ENCODE assay signal across 8 mouse cellular contexts in genomic region chr3:79590863-79591792, GRCm38 (mm10). TPM values are rescaled to one million over a fixed set of nuclear protein-coding genes. Genes with fewer than 3 reads are reported as not detected.
DNase-seq lines count a peak whose midpoint lies in the region; ATAC-seq and TF ChIP-seq lines count a peak whose summit lies in the region.

Gene Ppid, plus strand, starts transcription at chr3:79591342.

- H3K4me3 ChIP-seq in E14TG2a.4 (replicated peaks; ENCODE audit: low read length) = peak within 1 kb of the TSS; percentile 97
- H3K4me3 ChIP-seq in forebrain, embryonic 11.5 days (ENCODE audit: low read depth, low read length) = peak within 1 kb of the TSS; percentile 78
- peak within 1 kb of the TSS; percentile 92 for H3K4me3 ChIP-seq in heart, postnatal 0 days (ENCODE audit: low read depth, low read length)

- no peaks in the 10 kb centered on the region for H3K9me3 ChIP-seq in E14TG2a.4 (ENCODE audit: low read length)
- H3K9me3 ChIP-seq in forebrain, embryonic 11.5 days (ENCODE audit: control insufficient read depth, low read length) = no peaks in the 10 kb centered on the region
- H3K9me3 ChIP-seq in heart, postnatal 0 days (replicated peaks; ENCODE audit: control insufficient read depth, low read length) = no peaks in the 10 kb centered on the region

- peak within 1 kb of the TSS; percentile 70 for H3K27ac ChIP-seq in forebrain, embryonic 11.5 days (ENCODE audit: low read depth, low read length)
- H3K27ac ChIP-seq in heart, postnatal 0 days (ENCODE audit: low read depth) = peak within 1 kb of the TSS; percentile 89

- TF ChIP-seq EP300 in heart, postnatal 0 days (IDR thresholded peaks at IDR 0.05; ENCODE audit: low read depth) = peak; percentile 74

- TF ChIP-seq CTCF in E14TG2a.4 (conservative IDR thresholded peaks at IDR 0.05; ENCODE audit: low read length) = no peak
- TF ChIP-seq CTCF in heart, postnatal 0 days (IDR thresholded peaks at IDR 0.05; ENCODE audit: low read depth) = no peak

- no peaks in the 10 kb centered on the region for H3K27me3 ChIP-seq in E14TG2a.4 (ENCODE audit: insufficient read depth, low read length)
- H3K27me3 ChIP-seq in forebrain, embryonic 11.5 days (ENCODE audit: control insufficient read depth, insufficient read depth, low read length) = no peaks in the 10 kb centered on the region
- H3K27me3 ChIP-seq in heart, postnatal 0 days (ENCODE audit: control insufficient read depth, insufficient read depth, low read length) = no peaks in the 10 kb centered on the region

- WGBS in forebrain, embryonic 11.5 days = 3% methylated on average over 63 of the region's 63 CpGs
- WGBS in heart, postnatal 0 days = 3% methylated on average over 62 of the region's 63 CpGs

- ATAC-seq in forebrain, embryonic 11.5 days (replicated peaks; ENCODE audit: low FRiP score) = peak; percentile 85
- peak; percentile 87 for ATAC-seq in heart, postnatal 0 days (ENCODE audit: insufficient read depth, low read depth)
- peak; percentile 91 for ATAC-seq in neutrophil, adult 5-6 weeks (ENCODE audit: extremely low read depth, insufficient number of reproducible peaks, low FRiP score, poor library complexity, severe bottlenecking)

- DNase-seq in c-Kit-positive CD71-positive TER-119-negative erythroid progenitor cells, embryonic 14.5 days (ENCODE audit: low read depth) = peak; percentile 74
- DNase-seq in forebrain, embryonic 11.5 days (ENCODE audit: low spot score) = peak; percentile 88
- DNase-seq in heart, postnatal 0 days (ENCODE audit: low spot score) = peak; percentile 89
- peak; percentile 82 to 89 for DNase-seq in kidney, postnatal 4 days
- DNase-seq in lung, adult 18-20 months = peak; percentile 75 to 81
- DNase-seq in thymus, adult 18-20 months = peak; percentile 56 to 61

- H3K4me2 ChIP-seq in forebrain, embryonic 11.5 days (ENCODE audit: low read depth, low read length, severe bottlenecking) = peak within 1 kb of the TSS; percentile 73
- H3K4me2 ChIP-seq in heart, postnatal 0 days (ENCODE audit: low read depth, low read length) = peak within 1 kb of the TSS; percentile 87

- peaks cover 35% of the 10 kb centered on the region for H3K36me3 ChIP-seq in E14TG2a.4 (ENCODE audit: insufficient read depth, low read length)
- no peaks in the 10 kb centered on the region; the same call in 1 of the 2 replicates for H3K36me3 ChIP-seq in forebrain, embryonic 11.5 days (ENCODE audit: control insufficient read depth, insufficient read depth, low read length)
- H3K36me3 ChIP-seq in heart, postnatal 0 days (replicated peaks; ENCODE audit: control insufficient read depth, insufficient read depth, low read length) = peaks cover 19% of the 10 kb centered on the region

- H3K4me1 ChIP-seq in E14TG2a.4 (replicated peaks; ENCODE audit: low read depth, low read length) = peaks cover 34% of the 10 kb centered on the region
- H3K4me1 ChIP-seq in forebrain, embryonic 11.5 days (replicated peaks; ENCODE audit: control insufficient read depth, insufficient read depth, low read length) = no peaks in the 10 kb centered on the region
- H3K4me1 ChIP-seq in heart, postnatal 0 days (ENCODE audit: control insufficient read depth, insufficient read depth) = peaks cover 6% of the 10 kb centered on the region; the same call in 1 of the 2 replicates

- peak within 1 kb of the TSS; percentile 94 for H3K9ac ChIP-seq in forebrain, embryonic 11.5 days (ENCODE audit: low read length)
- peak within 1 kb of the TSS; percentile 85 for H3K9ac ChIP-seq in heart, postnatal 0 days (replicated peaks; ENCODE audit: low read depth, low read length)

RNA-seq across cellular contexts. Expression of gene Ppid, which starts in this region (rescaled TPM):
- 192 and 201 TPM in 2 replicates for polyA plus RNA-seq in forebrain, embryonic 11.5 days (2014; fragmentation: Nextera tagmentation; extraction: Ambion mirVana)
- 27.6 and 28.5 TPM in 2 replicates for total RNA-seq in heart, postnatal 0 days (2014; rRNA removed; ENCODE audit: low replicate concordance)
- 52.0 and 53.6 TPM in 2 replicates for polyA plus RNA-seq in heart, postnatal 0 days (2015; fragmentation: Nextera tagmentation; extraction: Ambion mirVana)
- total RNA-seq in neutrophil, adult 5-6 weeks (2017) = 76.5 and 110 TPM in 2 replicates

Comparison
In these comparisons a context has a peak if more than half of its experiments do, and no peak if none do; other contexts are left out.
1. Peak in every context shown above with its lines: DNase-seq, ATAC-seq, H3K4me3 ChIP-seq and H3K27ac ChIP-seq.